Mouse (Mus musculus): ENCODE results near the gene Sorcs3. TPM values are rescaled to one million over a fixed set of nuclear protein-coding genes. Genes with fewer than 3 reads are reported as not detected.

The Sorcs3 gene
- total RNA-seq, 2 experiments from 2014 or later, result not detected

DNA sequence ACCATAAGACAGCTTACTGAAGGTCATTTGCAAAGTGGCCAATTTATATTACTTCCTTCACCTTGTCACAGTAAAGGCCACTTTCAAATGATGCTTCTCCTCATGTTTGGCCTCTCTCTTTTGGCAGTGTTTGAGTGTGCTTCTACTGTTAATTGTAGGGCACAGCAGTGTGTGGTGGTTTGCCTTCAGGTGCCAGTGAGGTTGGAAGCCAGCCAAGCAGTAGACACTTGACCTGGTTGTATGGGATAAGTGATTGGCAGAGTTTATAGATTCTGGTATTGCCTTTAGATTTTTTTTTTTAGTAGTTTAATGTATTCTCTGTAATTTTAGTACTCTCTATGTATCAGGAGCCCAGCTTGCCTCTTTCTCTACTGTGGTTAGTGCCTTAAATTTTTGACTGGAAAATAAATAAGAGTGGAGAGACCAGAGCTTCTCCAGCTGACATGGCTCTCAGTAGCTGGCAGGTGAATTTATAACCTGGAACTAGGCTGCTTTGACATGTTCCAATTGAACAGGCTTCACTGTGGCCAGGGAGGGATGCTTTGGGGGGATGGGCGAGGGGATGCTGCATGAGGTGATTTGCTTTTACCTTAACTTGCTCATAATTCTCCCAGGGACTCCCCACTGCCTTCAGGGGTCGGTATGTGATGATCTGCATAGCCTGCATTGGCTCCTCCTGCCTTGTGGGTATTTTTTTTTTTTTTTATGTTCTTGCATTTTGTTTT lies 298.2 kb downstream of the Sorcs3 start:
- no peak for DNase-seq (ENCODE audit: low spot score in 2 of 2)

- DNase-seq (ENCODE audit: low spot score in 2 of 2), result no peak
Observed at GRCm38 (mm10) chr19:48523803-48524202, 318.0 kb downstream of the Sorcs3 start.

DNA sequence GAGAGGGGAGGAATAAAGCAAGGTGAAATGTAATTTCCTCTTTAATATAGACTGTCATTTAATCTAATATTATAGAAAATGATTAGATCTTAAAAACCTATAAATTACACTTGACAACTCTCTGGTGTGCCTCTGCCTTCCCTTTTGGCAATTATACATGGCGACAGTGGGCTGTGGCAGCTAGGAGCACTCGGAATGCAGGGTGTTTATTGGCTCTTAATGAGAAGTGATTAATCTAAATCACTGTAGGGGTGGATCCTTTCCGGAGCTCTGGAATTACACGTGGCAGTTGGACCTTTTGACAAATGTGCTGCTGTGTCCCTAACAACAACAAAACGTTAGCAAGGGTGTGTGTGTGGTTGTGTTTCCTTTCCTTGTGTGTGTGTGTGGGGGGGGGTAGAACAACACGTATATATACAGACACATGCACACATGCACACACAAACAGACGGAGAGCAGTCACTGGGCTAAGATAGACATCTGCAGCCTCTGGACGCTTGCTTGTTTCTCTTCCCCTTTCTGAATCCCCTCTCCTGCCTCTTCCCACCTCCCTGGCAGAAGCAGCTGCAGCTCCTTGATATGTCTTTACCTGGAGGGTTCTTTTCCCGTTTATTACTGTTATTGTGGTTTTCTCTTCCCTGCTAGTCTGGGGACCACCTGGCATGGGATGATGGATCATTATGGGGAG lies 318.8 kb downstream of the Sorcs3 start:
- no peak for DNase-seq (ENCODE audit: low spot score in 2 of 2)

- no peak for DNase-seq (ENCODE audit: low spot score in 2 of 2)
Observed at GRCm38 (mm10) chr19:48533582-48533981, 327.8 kb downstream of the Sorcs3 start.

DNA sequence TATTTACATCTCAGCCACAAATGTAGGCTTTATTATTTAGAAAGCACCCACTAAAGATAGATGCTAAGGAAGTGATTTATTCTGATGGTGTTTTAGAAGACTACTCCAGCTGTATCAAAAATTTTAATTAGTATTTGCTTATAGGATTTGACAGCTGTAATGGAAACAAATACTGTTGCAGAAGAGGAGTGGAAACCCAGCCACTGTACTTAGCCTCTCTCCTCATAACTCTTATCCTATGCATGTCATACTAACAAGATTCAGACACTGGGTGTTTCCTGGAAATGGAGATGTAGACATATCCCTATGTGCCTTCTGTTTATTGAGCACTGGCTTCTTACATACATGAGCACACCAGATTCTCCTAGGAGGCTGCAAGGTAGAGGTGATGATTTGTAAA lies 338.5 kb downstream of the Sorcs3 start:
- no peak for DNase-seq (ENCODE audit: low spot score in 2 of 2)

- DNase-seq (ENCODE audit: low spot score in 2 of 2), result no peak
Observed at GRCm38 (mm10) chr19:48545421-48546132, 339.8 kb downstream of the Sorcs3 start.

DNA sequence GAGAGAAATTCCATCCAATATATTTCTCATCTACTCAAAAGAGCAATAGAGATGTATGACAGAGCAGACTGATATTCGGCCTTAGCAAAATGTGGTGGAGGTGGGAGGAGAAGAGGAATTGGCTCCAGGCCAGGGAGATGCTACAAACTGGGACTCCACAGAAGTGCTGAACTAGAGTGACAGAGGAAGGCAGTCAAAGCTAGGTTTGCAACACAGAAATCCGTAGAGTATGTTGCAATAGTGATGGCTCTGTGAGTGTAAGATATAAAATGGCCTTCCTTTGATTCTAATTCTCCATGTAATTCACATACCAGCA lies 340.3 kb downstream of the Sorcs3 start:
- DNase-seq (ENCODE audit: low spot score in 2 of 2), result no peak

DNA sequence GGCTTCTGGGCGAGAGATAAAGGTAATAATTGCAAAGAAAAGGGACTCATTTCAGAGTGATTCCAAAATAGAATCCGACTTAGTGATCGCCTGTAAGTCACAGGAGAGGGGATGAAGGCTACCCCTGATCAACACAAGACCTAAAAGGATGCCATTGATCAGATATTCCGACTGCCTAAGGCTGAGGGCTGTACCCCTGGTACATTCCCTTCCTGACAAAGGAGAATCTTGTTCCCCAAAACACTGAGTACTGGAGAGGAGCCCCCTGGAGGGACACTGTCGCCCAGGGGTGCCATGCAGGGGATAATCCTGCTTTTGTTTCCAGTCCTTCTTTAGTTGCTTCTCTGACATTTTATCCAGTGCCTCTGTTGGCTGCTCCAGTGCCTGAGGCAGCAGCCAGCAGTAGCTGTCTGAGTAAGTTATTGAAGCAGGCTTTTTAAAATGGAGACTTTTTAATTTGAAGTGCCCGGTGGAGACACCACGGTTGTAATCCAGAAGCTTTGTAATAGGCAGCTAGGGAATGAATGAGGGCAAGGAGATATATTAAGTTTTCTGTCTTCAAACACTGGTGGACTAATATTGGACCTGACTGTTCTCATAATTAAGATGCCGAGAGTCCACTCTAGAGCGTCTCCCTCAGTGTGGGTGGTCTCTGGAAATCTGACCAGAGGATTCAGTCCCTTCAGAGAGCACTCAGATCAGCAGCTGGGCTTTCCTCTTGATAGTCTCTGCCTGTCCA lies 342.5 kb downstream of the Sorcs3 start:
- no peak for DNase-seq (ENCODE audit: low spot score in 2 of 2)

- DNase-seq (ENCODE audit: low spot score in 2 of 2), result no peak
Observed at GRCm38 (mm10) chr19:48559432-48559831, 353.6 kb downstream of the Sorcs3 start.

DNA sequence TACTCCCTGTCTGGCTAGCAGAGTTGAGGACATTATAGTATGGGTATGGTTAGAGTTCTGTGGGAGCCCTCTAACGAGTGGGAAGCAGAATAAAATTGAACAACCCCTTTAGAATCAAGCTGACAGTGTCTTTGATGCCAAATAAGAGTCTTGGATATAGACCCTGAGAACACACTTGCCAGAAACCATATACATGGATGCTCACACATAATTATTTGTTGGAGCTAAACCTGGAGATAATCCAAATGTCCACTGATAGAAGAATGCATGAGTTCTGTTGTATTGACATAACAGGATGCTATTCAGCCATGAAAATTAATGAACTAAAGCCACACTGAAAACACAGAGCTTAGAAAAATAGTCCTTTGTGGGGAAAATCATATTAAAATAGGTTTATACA lies 369.9 kb downstream of the Sorcs3 start:
- no peak for DNase-seq (ENCODE audit: low spot score in 2 of 2)

- no peak for DNase-seq (ENCODE audit: low spot score in 2 of 2)
Observed at GRCm38 (mm10) chr19:48577169-48577568, 371.3 kb downstream of the Sorcs3 start.

- DNase-seq (ENCODE audit: low spot score in 2 of 2), result no peak
Observed at GRCm38 (mm10) chr19:48584938-48585560, 379.2 kb downstream of the Sorcs3 start.

DNA sequence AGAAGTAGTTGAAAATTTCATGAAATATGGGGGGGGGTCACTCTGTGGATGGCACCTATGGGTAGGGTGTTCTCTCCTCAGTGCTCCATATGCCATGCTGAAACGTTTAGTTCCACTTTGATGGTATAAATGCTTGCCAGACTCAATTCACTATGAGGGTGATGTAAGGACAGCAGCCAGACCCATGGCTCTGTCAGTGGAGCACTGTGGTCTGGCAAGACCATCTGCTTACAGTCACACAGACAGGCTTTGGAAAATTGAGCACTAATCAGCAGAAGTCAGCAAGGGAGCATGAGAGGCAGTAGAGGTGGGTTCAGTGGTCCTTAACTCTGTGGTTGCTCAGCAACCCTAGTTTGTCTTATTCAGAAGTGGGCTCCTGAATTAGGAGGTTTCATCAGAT lies 411.1 kb downstream of the Sorcs3 start:
- DNase-seq (ENCODE audit: low spot score in 2 of 2), result no peak

DNA sequence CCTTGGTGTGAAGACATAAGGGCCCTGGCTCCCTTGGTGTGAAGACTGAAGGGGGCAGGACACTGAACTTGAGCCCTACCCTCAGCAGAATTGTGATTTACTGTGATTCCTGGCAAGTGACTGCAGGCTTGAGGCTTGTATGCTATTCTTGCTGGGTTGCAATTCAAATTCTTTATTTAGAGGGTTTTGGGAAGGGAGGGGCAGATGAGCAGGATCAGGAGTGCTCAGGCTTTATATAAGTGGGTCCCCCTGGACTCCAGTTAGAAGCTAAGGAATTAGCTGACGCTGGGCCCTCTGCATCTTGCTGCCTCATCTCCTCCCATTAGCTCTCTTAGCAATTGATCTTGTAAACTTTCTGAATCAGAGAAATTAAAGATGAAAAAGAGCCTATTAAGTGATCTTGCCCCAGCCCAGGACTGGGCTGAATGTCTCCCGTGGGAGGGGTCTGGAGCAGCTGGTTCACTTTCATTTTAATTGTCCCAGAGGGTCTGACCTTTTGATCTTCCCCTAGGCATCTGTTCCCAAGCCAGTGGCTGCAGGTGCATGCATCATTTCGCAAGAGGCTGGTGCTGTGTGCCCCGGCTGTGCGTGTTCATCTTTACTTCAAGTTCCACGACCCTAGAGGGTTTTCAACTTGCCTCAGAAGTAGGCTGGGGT lies 425.0 kb downstream of the Sorcs3 start:
- DNase-seq (ENCODE audit: low spot score in 2 of 2), result no peak

DNA sequence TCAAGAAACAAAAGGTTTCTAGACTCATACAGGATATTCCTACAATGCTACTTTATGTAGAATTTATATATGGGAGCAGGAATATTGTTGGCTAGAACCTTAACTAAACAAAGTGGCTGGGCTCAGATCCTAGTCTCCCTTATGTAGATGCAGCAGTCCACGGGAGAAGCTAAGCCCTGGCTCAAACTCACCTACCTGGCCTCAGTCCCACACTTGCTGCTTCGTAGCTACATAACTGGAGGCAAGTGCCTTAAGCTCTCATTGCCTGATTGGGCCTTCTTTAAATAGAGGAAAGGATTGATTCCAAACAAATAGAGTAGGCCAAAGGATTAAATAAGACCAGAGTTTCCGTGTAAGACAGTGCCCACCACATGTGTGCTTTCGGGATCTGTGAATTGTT lies 436.7 kb downstream of the Sorcs3 start:
- DNase-seq (ENCODE audit: low spot score in 2 of 2), result no peak

DNA sequence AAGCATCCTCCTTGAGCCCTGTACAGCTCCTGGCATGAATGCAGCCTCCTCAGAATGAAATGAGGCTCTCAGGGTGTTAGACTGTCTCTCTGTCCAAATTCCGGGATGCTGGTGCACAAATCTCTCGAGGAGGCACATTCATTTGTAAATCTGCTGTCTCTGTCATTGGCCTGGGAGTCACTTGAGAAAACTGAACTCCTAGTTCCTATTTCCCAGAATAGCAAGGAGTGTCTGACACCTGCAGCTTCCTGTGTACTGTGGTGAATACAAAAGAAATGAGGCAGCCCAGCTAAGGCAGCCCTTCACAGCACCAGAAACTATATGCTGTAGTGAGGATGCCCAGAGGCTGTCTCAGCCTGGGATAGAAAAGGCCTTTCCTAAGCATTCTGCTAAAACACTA lies 444.1 kb downstream of the Sorcs3 start:
- no peak for DNase-seq (ENCODE audit: low spot score in 2 of 2)

- DNase-seq (ENCODE audit: low spot score in 2 of 2), result no peak
Observed at GRCm38 (mm10) chr19:48651617-48652016, 445.8 kb downstream of the Sorcs3 start.

GRCm38 (mm10) chr19:48660201-48660600 lies 454.4 kb downstream of the Sorcs3 start:
- DNase-seq (ENCODE audit: low spot score in 2 of 2), result no peak

DNA sequence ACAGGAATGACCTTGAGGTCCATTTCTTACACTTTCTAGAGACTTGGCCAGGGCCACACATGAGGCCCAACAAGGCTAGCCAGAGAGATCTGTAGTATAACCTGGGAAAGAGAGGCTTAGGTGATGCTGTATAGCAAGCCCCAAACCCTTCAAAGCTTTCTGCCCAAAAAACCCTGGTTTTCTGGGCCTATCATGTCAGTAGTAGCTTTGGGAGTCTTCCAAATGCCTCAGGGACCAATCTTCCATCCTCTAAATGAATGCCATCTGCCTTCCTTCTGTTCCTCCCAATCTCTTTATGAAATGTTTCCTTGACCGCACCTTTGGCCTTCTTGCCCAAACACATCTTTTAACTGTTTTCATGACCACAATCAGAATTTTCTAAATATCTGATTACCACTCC lies 474.1 kb downstream of the Sorcs3 start:
- no peak for DNase-seq (ENCODE audit: low spot score in 2 of 2)

DNA sequence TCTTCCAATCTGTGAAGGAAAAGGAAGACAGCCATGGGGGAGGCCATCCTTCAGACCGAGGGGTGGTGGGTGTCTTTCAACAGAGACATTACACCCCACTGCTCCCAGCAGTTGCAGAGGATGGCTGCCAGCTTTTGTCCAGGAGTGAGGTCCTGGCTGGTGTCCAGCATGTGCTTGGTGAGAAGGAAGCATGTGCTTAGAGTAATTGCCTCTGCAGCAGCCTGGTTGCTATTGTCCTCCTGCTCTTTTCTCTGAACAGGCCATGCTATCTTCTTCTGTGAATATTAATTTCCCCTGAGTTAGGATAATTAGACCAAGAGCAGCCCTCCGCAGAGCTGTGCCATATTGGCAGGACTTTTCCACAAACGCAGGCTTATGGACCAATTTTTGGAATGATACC lies 476.7 kb downstream of the Sorcs3 start:
- DNase-seq (ENCODE audit: low spot score in 2 of 2), result no peak

DNA sequence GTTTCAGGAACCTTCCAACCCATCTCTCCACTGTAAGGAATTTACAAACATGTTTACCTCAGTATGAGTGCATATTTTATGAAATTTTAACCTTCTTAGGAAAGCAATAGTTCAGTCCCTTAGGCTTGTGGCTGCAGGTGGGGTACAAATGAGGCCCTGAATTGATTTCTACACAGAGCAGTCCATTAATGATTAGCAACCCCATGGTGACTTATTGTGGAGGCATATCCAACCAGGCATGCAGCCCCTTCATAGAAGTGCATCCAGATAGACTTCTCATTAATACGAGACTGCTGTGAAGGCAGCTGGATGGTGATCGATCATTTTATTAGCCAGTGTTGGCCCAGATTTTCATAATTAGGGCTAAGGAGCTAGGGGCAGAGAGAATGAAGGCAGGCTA lies 480.5 kb downstream of the Sorcs3 start:
- DNase-seq (ENCODE audit: low spot score in 2 of 2), result no peak

All from adrenal gland, adult 18-20 months (tissue).